Mouse (Mus musculus): ENCODE data around the gene Plcg1. TPM values are rescaled to one million over a fixed set of nuclear protein-coding genes. Genes with fewer than 3 reads are reported as not detected.

Plcg1 gene
- polyA plus RNA-seq, 1 experiment from 2014 or later: 68.8 TPM

DNA sequence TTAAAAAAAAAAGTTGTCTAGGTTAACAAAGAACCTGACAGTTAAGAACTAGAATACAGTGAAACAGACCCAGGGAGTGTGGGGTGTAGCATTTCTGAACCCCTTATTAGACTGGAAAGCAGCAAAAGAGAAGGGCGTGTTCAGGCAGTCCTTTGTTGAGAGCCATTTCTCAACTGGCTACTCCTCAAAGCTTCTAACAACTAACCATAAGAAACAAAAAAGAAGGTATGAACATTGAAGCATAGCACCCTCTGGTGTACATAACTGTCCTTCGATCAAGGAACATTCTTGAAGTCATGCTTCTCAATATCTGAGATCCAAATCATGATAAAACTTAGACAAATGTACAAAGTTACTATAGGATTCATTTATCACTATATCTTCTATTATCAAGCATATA lies 62.0 kb downstream of the Plcg1 start:
- DNase-seq (no peak), ATAC-seq (ENCODE audit: low FRiP score, low TSS enrichment) (no peak)
- no peaks in the 10 kb centered on the region for H3K27me3 ChIP-seq (ENCODE audit: control insufficient read depth, insufficient read depth, low read length)
- no peaks in the 10 kb centered on the region for H3K4me1 ChIP-seq (ENCODE audit: control insufficient read depth, insufficient read depth, low read length)
- no peak overlapping the region for H3K4me2 ChIP-seq (ENCODE audit: low read length)
- H3K9ac ChIP-seq (replicated peaks; ENCODE audit: low read length): no peak overlapping the region
- H3K9me3 ChIP-seq (ENCODE audit: control insufficient read depth, low read length): no peaks in the 10 kb centered on the region
- WGBS: 79% methylated on average over 2 of the region's 2 CpGs
- H3K36me3 ChIP-seq (ENCODE audit: control insufficient read depth, insufficient read depth, low read length): no peaks in the 10 kb centered on the region
- no peak overlapping the region for H3K27ac ChIP-seq (replicated peaks; ENCODE audit: low read depth, low read length)
- H3K4me3 ChIP-seq (replicated peaks; ENCODE audit: low read depth, low read length): no peak overlapping the region

DNA sequence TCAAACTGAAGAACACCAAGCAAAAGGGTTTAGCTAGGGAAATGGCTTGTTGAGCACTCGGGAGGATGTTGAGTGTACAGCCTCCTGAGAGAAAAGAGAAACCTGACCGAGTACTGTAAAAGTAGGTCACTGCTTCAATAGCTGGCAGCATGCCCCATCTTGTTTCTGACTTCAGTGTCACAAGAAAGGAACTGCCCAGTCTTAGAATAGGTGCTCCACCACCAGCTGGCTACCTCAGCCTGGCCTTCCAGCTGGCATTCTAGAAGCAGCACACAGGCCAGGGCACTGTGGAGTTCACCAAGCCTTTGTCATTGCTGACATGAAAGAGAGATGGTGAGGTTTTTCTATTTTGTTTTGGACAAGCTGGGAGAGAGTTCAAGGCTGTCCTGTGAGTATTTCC lies 65.9 kb downstream of the Plcg1 start:
- DNase-seq (no peak), ATAC-seq (ENCODE audit: low FRiP score, low TSS enrichment) (no peak)

DNA sequence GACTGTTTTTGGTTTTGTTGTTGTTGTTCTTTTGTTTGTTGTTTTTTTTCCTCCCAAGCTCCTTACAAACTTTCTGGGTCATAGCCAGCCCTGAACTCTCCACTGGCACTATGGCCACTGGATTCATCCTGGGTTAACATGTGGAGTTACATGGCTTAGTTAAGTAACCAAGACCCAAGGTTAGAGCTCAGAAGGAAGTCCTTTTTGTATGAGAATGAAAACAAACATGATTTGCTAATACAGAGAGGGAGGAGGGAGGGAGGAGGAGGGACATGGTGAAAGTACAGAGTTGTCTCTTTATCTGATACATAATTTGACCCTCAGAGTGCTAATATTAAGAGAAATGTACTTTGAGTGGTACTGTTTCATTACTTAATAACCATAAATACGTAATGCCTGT lies 67.1 kb downstream of the Plcg1 start:
- H3K4me1 ChIP-seq (ENCODE audit: control insufficient read depth, insufficient read depth, low read length): no peaks in the 10 kb centered on the region
- WGBS: 97% methylated on average over 1 of the region's 1 CpGs
- no peaks in the 10 kb centered on the region for H3K9me3 ChIP-seq (ENCODE audit: control insufficient read depth, low read length)
- no peak overlapping the region for H3K27ac ChIP-seq (replicated peaks; ENCODE audit: low read depth, low read length)
- no peak for DNase-seq
- H3K36me3 ChIP-seq (ENCODE audit: control insufficient read depth, insufficient read depth, low read length): no peaks in the 10 kb centered on the region
- H3K4me3 ChIP-seq (replicated peaks; ENCODE audit: low read depth, low read length): no peak overlapping the region
- H3K27me3 ChIP-seq (ENCODE audit: control insufficient read depth, insufficient read depth, low read length): no peaks in the 10 kb centered on the region
- H3K4me2 ChIP-seq (ENCODE audit: low read length): no peak overlapping the region
- H3K9ac ChIP-seq (replicated peaks; ENCODE audit: low read length): no peak overlapping the region
- no peak for ATAC-seq (ENCODE audit: low FRiP score, low TSS enrichment)

More for the DNA sequence above, 65.9 kb downstream of the Plcg1 start:
- H3K9ac ChIP-seq (replicated peaks; ENCODE audit: low read length): no peak overlapping the region
- 89% methylated on average over 2 of the region's 2 CpGs for WGBS
- no peaks in the 10 kb centered on the region for H3K36me3 ChIP-seq (ENCODE audit: control insufficient read depth, insufficient read depth, low read length)
- H3K27ac ChIP-seq (replicated peaks; ENCODE audit: low read depth, low read length): no peak overlapping the region
- no peaks in the 10 kb centered on the region for H3K4me1 ChIP-seq (ENCODE audit: control insufficient read depth, insufficient read depth, low read length)
- H3K4me2 ChIP-seq (ENCODE audit: low read length): no peak overlapping the region
- H3K27me3 ChIP-seq (ENCODE audit: control insufficient read depth, insufficient read depth, low read length): no peaks in the 10 kb centered on the region
- no peak overlapping the region for H3K4me3 ChIP-seq (replicated peaks; ENCODE audit: low read depth, low read length)
- H3K9me3 ChIP-seq (ENCODE audit: control insufficient read depth, low read length): no peaks in the 10 kb centered on the region

DNA sequence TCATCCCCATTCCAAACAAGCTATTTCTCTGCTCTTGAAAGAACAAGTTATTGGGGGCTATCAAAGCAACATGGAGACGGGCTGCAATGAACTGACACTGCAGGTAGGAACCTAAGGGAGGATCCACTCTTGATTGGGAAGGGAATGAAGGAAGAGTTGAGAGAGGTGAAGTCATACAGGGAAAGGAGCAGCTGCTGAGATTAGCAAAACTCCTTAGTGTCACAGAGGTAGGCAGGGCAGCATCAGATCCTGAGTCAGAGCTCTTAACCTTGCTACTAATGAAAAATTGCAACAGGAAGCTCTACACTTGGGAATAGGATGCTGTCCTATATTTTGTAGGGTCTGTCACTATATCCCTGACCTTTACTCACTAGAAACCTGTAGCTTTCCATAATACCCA lies 69.9 kb downstream of the Plcg1 start:
- H3K9ac ChIP-seq (replicated peaks; ENCODE audit: low read length): no peak overlapping the region
- no peaks in the 10 kb centered on the region for H3K4me1 ChIP-seq (ENCODE audit: control insufficient read depth, insufficient read depth, low read length)
- H3K27ac ChIP-seq (replicated peaks; ENCODE audit: low read depth, low read length): no peak overlapping the region
- H3K9me3 ChIP-seq (ENCODE audit: control insufficient read depth, low read length): no peaks in the 10 kb centered on the region
- H3K4me2 ChIP-seq (ENCODE audit: low read length): no peak overlapping the region
- H3K4me3 ChIP-seq (replicated peaks; ENCODE audit: low read depth, low read length): no peak overlapping the region
- no peaks in the 10 kb centered on the region for H3K36me3 ChIP-seq (ENCODE audit: control insufficient read depth, insufficient read depth, low read length)
- no peaks in the 10 kb centered on the region for H3K27me3 ChIP-seq (ENCODE audit: control insufficient read depth, insufficient read depth, low read length)
- no peak for ATAC-seq (ENCODE audit: low FRiP score, low TSS enrichment)
- WGBS: 93% methylated on average over 1 of the region's 1 CpGs
- DNase-seq: no peak

DNA sequence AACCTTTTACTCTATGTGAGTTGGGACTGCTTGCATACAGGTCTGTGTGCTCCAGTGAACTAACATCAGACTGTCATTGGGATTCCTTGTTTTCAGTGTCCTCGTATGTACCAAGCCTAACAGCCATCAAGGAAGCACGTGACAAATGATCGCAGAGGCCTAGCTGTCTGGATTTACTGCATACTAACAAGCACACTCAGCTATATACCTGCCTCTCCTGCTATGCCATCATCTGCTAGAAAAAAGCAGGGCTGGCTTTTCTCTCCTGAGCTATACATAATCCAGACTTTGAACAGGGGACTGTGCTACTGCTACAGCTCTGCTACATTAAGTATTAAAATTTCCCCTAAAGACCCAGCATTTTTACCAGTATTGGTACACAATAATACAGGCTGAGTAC lies 71.2 kb downstream of the Plcg1 start:
- Histone ChIP-seq H3K4me1 (ENCODE audit: control insufficient read depth, insufficient read depth, low read length) (no peaks in the 10 kb centered on the region), H3K4me3 (replicated peaks; ENCODE audit: low read depth, low read length) (no peak overlapping the region), H3K27me3 (ENCODE audit: control insufficient read depth, insufficient read depth, low read length) (no peaks in the 10 kb centered on the region), H3K36me3 (ENCODE audit: control insufficient read depth, insufficient read depth, low read length) (no peaks in the 10 kb centered on the region), H3K9me3 (ENCODE audit: control insufficient read depth, low read length) (no peaks in the 10 kb centered on the region), H3K4me2 (ENCODE audit: low read length) (no peak overlapping the region), H3K27ac (replicated peaks; ENCODE audit: low read depth, low read length) (no peak overlapping the region), H3K9ac (replicated peaks; ENCODE audit: low read length) (no peak overlapping the region)
- 75% methylated on average over 3 of the region's 3 CpGs for WGBS
- ATAC-seq (ENCODE audit: low FRiP score, low TSS enrichment) (no peak), DNase-seq (no peak)

DNA sequence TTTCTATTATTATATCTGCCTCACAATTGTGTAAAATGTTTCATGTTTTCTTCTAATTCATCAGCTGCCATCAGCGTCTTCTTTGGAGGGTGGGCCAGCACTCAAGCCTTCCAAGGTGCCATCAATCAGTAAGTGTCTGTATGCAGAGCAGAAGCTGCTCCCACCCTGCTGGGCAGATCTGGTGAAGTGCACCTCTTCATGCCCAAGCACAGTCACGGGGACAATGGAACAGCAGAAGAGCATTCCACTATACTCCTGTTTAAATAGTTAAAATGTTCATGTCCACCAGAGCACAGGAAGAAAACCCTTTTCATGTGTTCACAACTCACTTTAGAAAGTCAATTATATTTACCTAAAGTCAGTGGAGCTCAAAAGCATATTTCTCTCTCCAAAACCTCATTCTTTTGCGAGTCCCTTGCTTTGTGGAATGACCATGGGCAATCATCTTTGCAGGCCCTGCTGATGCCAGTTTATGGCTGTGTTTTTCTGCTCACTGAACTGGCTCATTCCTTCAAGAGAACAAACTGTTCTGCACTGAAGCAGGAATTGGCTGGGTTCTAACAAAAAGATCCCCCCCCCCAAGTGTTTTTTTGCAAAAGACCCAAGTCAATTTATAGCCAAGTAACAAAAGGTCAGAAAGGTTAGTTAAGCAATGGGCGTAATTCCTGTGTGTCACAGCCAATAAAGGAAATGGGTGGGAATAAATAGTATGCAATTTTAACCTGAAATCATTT lies 73.9 kb downstream of the Plcg1 start:
- 83% methylated on average over 4 of the region's 4 CpGs for WGBS
- no peak overlapping the region for H3K27ac ChIP-seq (replicated peaks; ENCODE audit: low read depth, low read length)
- no peak overlapping the region for H3K4me3 ChIP-seq (replicated peaks; ENCODE audit: low read depth, low read length)

DNA sequence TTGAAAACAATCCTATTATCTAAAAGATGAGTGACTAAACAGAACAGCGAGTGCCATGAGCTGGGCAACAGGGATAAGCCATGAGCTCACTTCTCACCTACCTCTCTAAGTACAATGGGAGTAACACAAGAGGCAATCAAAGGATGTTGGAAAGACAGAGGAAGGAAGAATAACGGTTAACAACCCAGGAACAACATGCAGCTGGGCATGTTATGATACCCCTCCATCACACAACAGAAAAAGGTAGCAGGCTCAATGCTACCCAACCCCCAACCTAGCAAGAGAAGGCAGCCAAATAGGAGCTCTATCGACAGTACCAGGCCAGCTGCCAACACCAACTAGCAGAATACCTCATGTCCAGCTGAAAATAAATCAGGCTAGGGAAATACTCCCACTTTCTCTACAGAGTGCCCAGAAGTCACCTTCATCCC lies 75.0 kb downstream of the Plcg1 start:
- ATAC-seq (ENCODE audit: low FRiP score, low TSS enrichment) (no peak), DNase-seq (no peak)
- Histone ChIP-seq H3K4me2 (ENCODE audit: low read length) (no peak overlapping the region), H3K9me3 (ENCODE audit: control insufficient read depth, low read length) (no peaks in the 10 kb centered on the region), H3K27me3 (ENCODE audit: control insufficient read depth, insufficient read depth, low read length) (no peaks in the 10 kb centered on the region), H3K9ac (replicated peaks; ENCODE audit: low read length) (no peak overlapping the region), H3K4me1 (ENCODE audit: control insufficient read depth, insufficient read depth, low read length) (no peaks in the 10 kb centered on the region), H3K4me3 (replicated peaks; ENCODE audit: low read depth, low read length) (no peak overlapping the region), H3K36me3 (ENCODE audit: control insufficient read depth, insufficient read depth, low read length) (no peaks in the 10 kb centered on the region), H3K27ac (replicated peaks; ENCODE audit: low read depth, low read length) (no peak overlapping the region)
- 83% methylated on average over 3 of the region's 3 CpGs for WGBS

More for the DNA sequence above, 73.9 kb downstream of the Plcg1 start:
- DNase-seq (no peak), ATAC-seq (ENCODE audit: low FRiP score, low TSS enrichment) (no peak)
- H3K27me3 ChIP-seq (ENCODE audit: control insufficient read depth, insufficient read depth, low read length): no peaks in the 10 kb centered on the region
- H3K4me2 ChIP-seq (ENCODE audit: low read length): no peak overlapping the region
- no peaks in the 10 kb centered on the region for H3K9me3 ChIP-seq (ENCODE audit: control insufficient read depth, low read length)
- no peaks in the 10 kb centered on the region for H3K4me1 ChIP-seq (ENCODE audit: control insufficient read depth, insufficient read depth, low read length)
- no peak overlapping the region for H3K9ac ChIP-seq (replicated peaks; ENCODE audit: low read length)
- H3K36me3 ChIP-seq (ENCODE audit: control insufficient read depth, insufficient read depth, low read length): no peaks in the 10 kb centered on the region

DNA sequence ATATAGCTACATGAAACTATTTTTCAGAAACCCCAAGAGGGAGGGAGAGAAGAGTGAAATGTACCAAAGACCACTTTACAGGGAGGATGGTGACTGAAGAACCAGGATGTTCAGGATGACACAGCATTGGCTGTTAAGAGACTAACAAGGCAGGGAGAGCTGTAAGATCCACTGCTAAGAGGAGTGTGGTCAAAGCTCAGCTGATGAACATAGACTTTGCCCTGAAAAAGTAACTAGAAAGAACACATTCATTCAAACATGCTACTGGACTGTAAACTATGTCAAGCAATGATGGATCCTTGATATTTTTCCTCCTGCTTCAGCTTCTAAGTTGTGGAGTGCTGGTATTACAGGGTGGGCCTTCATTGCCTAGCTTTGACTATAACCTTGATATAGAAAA lies 79.3 kb downstream of the Plcg1 start:
- ATAC-seq (ENCODE audit: low FRiP score, low TSS enrichment): no peak

DNA sequence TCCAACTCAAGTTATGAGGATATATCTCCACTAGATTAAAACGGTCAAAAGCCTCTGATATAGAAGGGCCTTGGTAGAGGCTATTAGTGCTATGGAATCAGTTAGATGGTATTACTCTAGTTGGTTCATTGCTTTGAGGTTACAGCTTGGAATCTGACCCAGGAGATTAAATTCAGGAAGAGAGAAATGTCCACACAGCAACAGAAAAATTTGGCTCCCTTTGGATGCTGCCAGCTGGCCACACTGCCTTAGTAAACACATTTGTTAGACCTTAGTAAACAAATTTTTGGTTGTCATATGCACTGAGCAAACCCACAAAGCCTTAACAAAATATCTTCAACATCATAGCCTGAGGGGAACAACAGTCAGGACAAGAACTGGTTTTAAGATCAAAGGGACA lies 79.7 kb downstream of the Plcg1 start:
- H3K27ac ChIP-seq (replicated peaks; ENCODE audit: low read depth, low read length): no peak overlapping the region
- no peaks in the 10 kb centered on the region for H3K36me3 ChIP-seq (ENCODE audit: control insufficient read depth, insufficient read depth, low read length)
- no peak for DNase-seq
- 98% methylated on average over 1 of the region's 1 CpGs for WGBS
- H3K27me3 ChIP-seq (ENCODE audit: control insufficient read depth, insufficient read depth, low read length): no peaks in the 10 kb centered on the region
- no peaks in the 10 kb centered on the region for H3K9me3 ChIP-seq (ENCODE audit: control insufficient read depth, low read length)
- no peaks in the 10 kb centered on the region for H3K4me1 ChIP-seq (ENCODE audit: control insufficient read depth, insufficient read depth, low read length)
- H3K4me3 ChIP-seq (replicated peaks; ENCODE audit: low read depth, low read length): no peak overlapping the region
- H3K4me2 ChIP-seq (ENCODE audit: low read length): no peak overlapping the region
- ATAC-seq (ENCODE audit: low FRiP score, low TSS enrichment): no peak
- H3K9ac ChIP-seq (replicated peaks; ENCODE audit: low read length): no peak overlapping the region

More for the DNA sequence above, 79.3 kb downstream of the Plcg1 start:
- Histone ChIP-seq H3K9me3 (ENCODE audit: control insufficient read depth, low read length) (no peaks in the 10 kb centered on the region), H3K27ac (replicated peaks; ENCODE audit: low read depth, low read length) (no peak overlapping the region), H3K27me3 (ENCODE audit: control insufficient read depth, insufficient read depth, low read length) (no peaks in the 10 kb centered on the region), H3K4me2 (ENCODE audit: low read length) (no peak overlapping the region), H3K4me1 (ENCODE audit: control insufficient read depth, insufficient read depth, low read length) (no peaks in the 10 kb centered on the region), H3K36me3 (ENCODE audit: control insufficient read depth, insufficient read depth, low read length) (no peaks in the 10 kb centered on the region), H3K9ac (replicated peaks; ENCODE audit: low read length) (no peak overlapping the region), H3K4me3 (replicated peaks; ENCODE audit: low read depth, low read length) (no peak overlapping the region)
- DNase-seq: no peak
